Mouse (Mus musculus): ENCODE results near the gene Aldh3a2.

GRCm38 (mm10) chr11:61316864-61317263 lies 49.6 kb upstream of the Aldh3a2 start:
- TF ChIP-seq CTCF (conservative IDR thresholded peaks at IDR 0.05; ENCODE audit: low read length) = no peak
- no peak for TF ChIP-seq POU5F1 (IDR thresholded peaks at IDR 0.05; ENCODE audit: borderline replicate concordance, low read length)

Measured in E14TG2a.4 (cell line).